Mouse (Mus musculus) heart, embryonic 16.5 days (tissue): ENCODE results near the gene Auts2. TPM values are rescaled to one million over a fixed set of nuclear protein-coding genes. Genes with fewer than 3 reads are reported as not detected.
A peak's percentile ranks its signal among the peaks of the same experiment; 100 is the strongest.

Experiments used
- ATAC-seq: fragments of 200-750 bp; cut with Nextera tagmentation; replicated peaks from 2 replicates; pipeline ENCODE4 v1.8.0; 2017; ENCODE audit warnings: moderate number of reproducible peaks; ENCODE audit not compliant: insufficient read depth, low FRiP score; ENCODE audit errors: extremely low read depth
- H3K27ac ChIP-seq: fragments of 300-500 bp; sonication (generic); 2 replicates; pipeline ENCODE4 v1.5.1; 2014; ENCODE audit warnings: mild to moderate bottlenecking, low read length, control low read depth, moderate library complexity
- H3K27me3 ChIP-seq: fragments of 300-500 bp; sonication (generic); 2 replicates; pipeline ENCODE4 v1.6.1; 2014; ENCODE audit warnings: low read length, mixed read lengths; ENCODE audit not compliant: control insufficient read depth, insufficient read depth
- H3K36me3 ChIP-seq: fragments of 300-500 bp; sonication (generic); 2 replicates; pipeline ENCODE4 v1.6.1; 2014; ENCODE audit not compliant: control insufficient read depth, insufficient read depth
- H3K4me1 ChIP-seq: fragments of 300-500 bp; sonication (generic); 2 replicates; pipeline ENCODE4 v1.6.1; 2014; ENCODE audit warnings: low read length, mixed read lengths; ENCODE audit not compliant: control insufficient read depth, insufficient read depth
- H3K4me2 ChIP-seq: fragments of 300-500 bp; sonication (generic); 2 replicates; pipeline ENCODE4 v1.6.1; 2014; ENCODE audit warnings: low read depth, mild to moderate bottlenecking, control low read depth, low read length
- H3K4me3 ChIP-seq: fragments of 300-500 bp; sonication (generic); 2 replicates; pipeline ENCODE4 v1.5.1; 2014; ENCODE audit warnings: mild to moderate bottlenecking, control low read depth, low read length
- H3K9ac ChIP-seq: fragments of 300-500 bp; sonication (generic); 2 replicates; pipeline ENCODE4 v1.6.1; 2014; ENCODE audit warnings: low read length, control low read depth
- H3K9me3 ChIP-seq: fragments of 300-500 bp; sonication (generic); replicated peaks from 2 replicates; pipeline ENCODE4 v1.6.1; 2016; ENCODE audit warnings: low read length; ENCODE audit not compliant: control insufficient read depth
- WGBS: fragments of 180-500 bp; shearing (Covaris S2); extraction: QIAGEN DNeasy Blood & Tissue Kit; methylation state at CpG from one replicate; pipeline ENCODE4 v1.1.7; 2014; 5-methylcytosine and 5-hydroxymethylcytosine counted together
- polyA plus RNA-seq: library from polyadenylated mRNA; unstranded; fragments of >200 nt; fragmentation: Nextera tagmentation; extraction: Ambion mirVana; gene quantifications from 2 replicates; pipeline ENCODE4 v1.2.1, GENCODE M21; 2015

Auts2 gene
- polyA plus RNA-seq, 1 experiment from 2014 or later: 16.3 TPM

DNA sequence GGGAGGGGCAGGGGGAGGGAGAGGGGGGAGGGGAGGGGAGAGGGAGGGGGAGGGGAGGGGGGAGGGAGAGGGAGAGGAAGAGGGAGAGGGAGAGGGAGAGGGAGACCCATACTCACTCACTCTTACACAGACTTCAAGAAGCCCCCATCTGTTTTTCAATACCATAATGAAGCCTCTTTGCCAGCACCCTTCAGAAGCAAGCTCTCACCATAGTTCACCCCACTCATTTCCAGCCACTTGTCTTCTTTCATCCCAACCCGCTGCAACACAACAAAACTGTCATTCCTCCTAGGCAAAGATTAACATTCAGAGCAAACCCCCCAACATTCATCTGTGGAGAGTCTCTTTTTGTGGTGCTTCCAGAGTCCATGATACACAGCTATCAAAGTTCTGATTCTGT, 314.1 kb downstream of the Auts2 start:
- 13% methylated on average over 1 of the region's 1 CpGs for WGBS
- H3K36me3 ChIP-seq: 0 out of 2 replicates have a peak, but pooled peaks cover 3% of the 10 kb centered on the region
- H3K9me3 ChIP-seq: peaks cover 8% of the 10 kb centered on the region; the same call in 1 of the 2 replicates
- H3K27me3 ChIP-seq: no peaks in the 10 kb centered on the region
- H3K27ac ChIP-seq: peak overlapping the region; percentile 53; the same call in 1 of the 2 replicates
- H3K4me1 ChIP-seq: peaks cover 19% of the 10 kb centered on the region
- H3K4me3 ChIP-seq: no peak overlapping the region
- peak overlapping the region; percentile 54; the same call in 1 of the 2 replicates for H3K4me2 ChIP-seq
- ATAC-seq: no peak
- H3K9ac ChIP-seq: no peak overlapping the region

DNA sequence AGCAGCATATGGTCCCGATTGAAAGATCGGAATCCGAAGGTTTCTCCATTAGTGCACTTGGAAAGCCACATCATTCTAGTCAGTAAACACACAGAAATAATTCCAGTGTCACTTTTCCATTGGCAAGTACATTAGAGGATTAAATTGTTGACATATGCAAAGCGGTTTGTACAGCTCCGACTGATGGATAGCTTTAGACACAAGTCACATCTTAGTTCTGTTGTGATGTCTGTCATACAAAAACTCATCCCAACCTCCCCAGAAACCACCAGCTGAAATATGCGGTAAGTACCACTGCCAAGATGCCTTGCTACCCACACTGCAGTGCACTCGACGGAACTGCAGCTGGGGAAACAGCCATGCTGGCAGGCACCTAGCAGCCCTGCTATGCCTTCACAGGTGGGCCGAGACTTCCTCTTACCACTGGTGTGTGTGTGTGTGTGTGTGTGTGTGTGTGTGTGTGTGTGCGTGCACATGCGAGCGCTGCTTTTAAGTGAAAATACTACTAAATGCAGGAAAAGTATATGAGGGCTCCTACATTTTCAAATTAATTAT, 322.7 kb downstream of the Auts2 start:
- WGBS: 84% methylated on average over 12 of the region's 12 CpGs
- 0 out of 2 replicates have a peak, but pooled peaks cover 2% of the 10 kb centered on the region for H3K27me3 ChIP-seq
- no peak overlapping the region for H3K4me3 ChIP-seq
- H3K4me1 ChIP-seq: no peaks in the 10 kb centered on the region
- ATAC-seq: no peak
- H3K36me3 ChIP-seq: 0 out of 2 replicates have a peak, but pooled peaks cover 3% of the 10 kb centered on the region
- no peak overlapping the region for H3K9ac ChIP-seq
- peaks cover 5% of the 10 kb centered on the region; the same call in 1 of the 2 replicates for H3K9me3 ChIP-seq
- H3K4me2 ChIP-seq: no peak overlapping the region
- no peak overlapping the region for H3K27ac ChIP-seq

DNA sequence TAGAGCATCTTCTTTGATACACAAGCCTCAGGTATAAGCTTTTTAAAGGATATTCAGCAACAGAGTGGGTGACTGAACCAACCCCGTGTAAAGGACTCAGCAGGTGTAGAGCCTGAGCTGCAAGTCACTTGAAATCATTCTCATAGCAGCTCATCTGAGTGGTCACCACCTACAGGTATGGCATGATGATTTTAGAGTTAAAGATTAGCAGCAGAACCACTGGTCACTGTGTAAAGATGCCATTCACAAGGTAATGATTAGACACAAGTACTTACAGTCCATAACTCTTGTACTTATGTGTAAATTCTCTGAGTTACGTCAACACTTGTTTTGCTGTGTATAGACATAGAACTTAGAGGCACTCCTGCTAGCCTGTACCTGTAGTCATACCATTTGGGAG, 327.0 kb downstream of the Auts2 start:
- H3K4me3 ChIP-seq: no peak overlapping the region
- H3K36me3 ChIP-seq: no peaks in the 10 kb centered on the region
- H3K9ac ChIP-seq: no peak overlapping the region
- no peak overlapping the region for H3K27ac ChIP-seq
- no peak overlapping the region for H3K4me2 ChIP-seq
- ATAC-seq: no peak
- no peaks in the 10 kb centered on the region for H3K9me3 ChIP-seq
- 92% methylated on average over 2 of the region's 2 CpGs for WGBS
- H3K4me1 ChIP-seq: no peaks in the 10 kb centered on the region
- H3K27me3 ChIP-seq: no peaks in the 10 kb centered on the region

DNA sequence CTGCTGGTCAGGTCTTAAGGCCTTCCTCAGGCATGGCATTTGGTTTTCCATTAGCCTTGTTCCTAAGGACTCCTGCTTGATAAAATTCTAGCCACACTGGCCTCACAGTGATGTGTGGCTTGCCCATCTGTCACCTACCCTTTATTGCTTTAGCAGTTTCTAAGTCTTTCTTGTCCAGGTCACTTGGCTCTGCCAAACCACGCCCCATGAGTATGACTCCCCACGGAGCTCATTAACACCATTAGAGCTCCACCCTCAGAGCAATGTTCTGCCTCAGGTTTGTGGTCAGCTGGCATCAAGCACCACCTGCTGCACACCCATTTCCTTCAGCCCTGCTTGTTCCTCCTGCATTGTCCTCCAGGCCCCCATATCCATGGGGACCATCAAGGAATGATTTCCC, 330.7 kb downstream of the Auts2 start:
- H3K27me3 ChIP-seq: no peaks in the 10 kb centered on the region
- H3K36me3 ChIP-seq: no peaks in the 10 kb centered on the region
- H3K9ac ChIP-seq: no peak overlapping the region
- WGBS: 70% methylated on average over 2 of the region's 2 CpGs
- no peak for ATAC-seq
- H3K4me1 ChIP-seq: no peaks in the 10 kb centered on the region
- H3K9me3 ChIP-seq: no peaks in the 10 kb centered on the region
- no peak overlapping the region for H3K4me2 ChIP-seq
- H3K27ac ChIP-seq: no peak overlapping the region
- H3K4me3 ChIP-seq: no peak overlapping the region

DNA sequence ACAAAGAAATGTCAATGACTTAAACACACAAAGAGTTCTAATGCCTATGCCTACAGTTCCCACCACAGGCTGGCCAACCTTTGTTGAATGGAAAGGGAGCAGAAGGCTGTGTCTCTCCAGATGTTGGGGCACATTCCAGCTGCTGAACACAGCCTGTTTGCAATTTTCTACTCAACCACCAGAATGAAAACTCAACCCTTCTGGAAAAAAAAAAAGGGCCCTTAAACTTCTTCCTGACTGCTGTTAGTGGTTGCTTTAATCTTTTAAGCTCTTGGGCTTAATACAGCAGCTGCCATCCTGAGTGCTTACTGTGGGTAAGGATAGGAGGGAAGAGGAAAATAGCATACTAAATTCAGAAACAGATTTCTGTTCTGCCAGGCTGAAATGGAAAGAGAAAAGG, 333.4 kb downstream of the Auts2 start:
- Histone ChIP-seq H3K36me3 (no peaks in the 10 kb centered on the region), H3K27me3 (no peaks in the 10 kb centered on the region), H3K27ac (no peak overlapping the region), H3K4me2 (no peak overlapping the region), H3K4me1 (no peaks in the 10 kb centered on the region), H3K4me3 (no peak overlapping the region), H3K9ac (no peak overlapping the region), H3K9me3 (no peaks in the 10 kb centered on the region)
- no peak for ATAC-seq

DNA sequence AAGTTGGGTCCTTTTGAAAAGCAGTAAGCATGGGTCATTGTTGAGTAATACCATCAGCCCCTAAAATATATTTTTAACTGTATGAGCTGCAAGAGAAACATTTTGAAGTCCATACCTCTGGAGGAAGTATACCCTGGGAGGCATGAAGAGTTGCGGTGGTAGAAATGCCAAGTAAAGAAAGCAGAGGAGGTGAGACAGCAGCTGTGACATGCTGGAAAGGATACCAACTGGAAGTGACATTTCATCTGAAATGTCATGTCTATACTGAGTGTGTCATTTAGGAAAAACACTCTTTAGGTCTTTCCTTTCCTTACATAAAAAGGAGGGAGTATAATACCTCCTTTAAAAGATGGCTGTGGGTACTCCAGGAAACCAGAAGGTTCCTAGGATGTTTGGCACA, 336.9 kb downstream of the Auts2 start:
- no peak overlapping the region for H3K9ac ChIP-seq
- peaks cover 2% of the 10 kb centered on the region for H3K4me1 ChIP-seq
- no peaks in the 10 kb centered on the region for H3K36me3 ChIP-seq
- 97% methylated on average over 1 of the region's 1 CpGs for WGBS
- H3K27me3 ChIP-seq: no peaks in the 10 kb centered on the region
- H3K27ac ChIP-seq: no peak overlapping the region
- H3K9me3 ChIP-seq: no peaks in the 10 kb centered on the region
- H3K4me3 ChIP-seq: no peak overlapping the region
- no peak for ATAC-seq
- no peak overlapping the region for H3K4me2 ChIP-seq

DNA sequence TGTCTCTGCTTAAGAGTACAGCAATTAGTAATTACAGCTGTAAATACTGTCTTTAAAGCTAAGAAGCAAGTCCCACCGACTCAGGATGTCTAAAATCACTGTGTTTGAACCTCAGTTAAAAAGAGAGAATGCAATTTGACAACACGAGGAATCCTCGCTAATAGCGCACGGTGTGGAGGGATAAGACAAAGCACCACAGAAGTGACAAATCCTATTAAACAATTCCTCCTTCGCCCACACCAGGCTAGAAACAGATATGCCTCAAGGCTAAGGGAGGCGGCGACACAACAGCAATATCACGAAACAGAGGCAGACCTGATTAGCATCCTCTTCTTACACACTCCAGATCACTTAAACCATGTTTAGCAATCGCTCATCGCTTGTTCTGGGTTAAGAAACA, 339.3 kb downstream of the Auts2 start:
- no peaks in the 10 kb centered on the region for H3K36me3 ChIP-seq
- peaks cover 5% of the 10 kb centered on the region for H3K4me1 ChIP-seq
- H3K9ac ChIP-seq: no peak overlapping the region
- H3K9me3 ChIP-seq: no peaks in the 10 kb centered on the region
- H3K4me2 ChIP-seq: no peak overlapping the region
- H3K4me3 ChIP-seq: no peak overlapping the region
- no peak for ATAC-seq
- no peak overlapping the region for H3K27ac ChIP-seq
- H3K27me3 ChIP-seq: no peaks in the 10 kb centered on the region
- WGBS: 80% methylated on average over 11 of the region's 11 CpGs

DNA sequence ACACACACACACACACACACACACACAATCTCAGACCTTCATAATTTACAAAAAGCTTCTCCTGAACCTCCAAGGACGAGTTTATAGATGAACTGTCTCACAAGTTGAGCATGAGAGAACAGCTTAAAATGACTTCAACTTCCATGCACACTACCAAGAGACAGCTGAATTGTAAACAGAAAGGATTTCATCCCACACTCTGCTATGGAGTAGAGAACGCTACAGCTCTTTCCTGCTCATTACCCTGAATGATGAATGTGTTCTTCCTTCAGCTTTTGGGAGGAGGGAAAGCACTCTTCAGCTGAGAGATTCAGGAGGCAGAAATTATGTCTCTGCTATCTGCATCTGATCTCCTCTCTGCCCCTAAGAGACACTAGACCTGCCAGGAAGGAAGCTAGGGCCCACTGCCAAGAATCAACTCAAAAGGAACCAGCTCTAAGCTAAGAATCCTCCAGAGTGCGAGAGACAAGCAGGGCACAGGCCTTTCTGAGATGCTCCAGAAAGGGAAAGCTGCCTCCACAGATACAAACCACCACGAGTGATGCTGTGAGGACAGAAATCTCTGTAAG, 342.0 kb downstream of the Auts2 start:
- no peaks in the 10 kb centered on the region for H3K9me3 ChIP-seq
- no peaks in the 10 kb centered on the region for H3K27me3 ChIP-seq
- no peak overlapping the region for H3K4me2 ChIP-seq
- no peak overlapping the region for H3K27ac ChIP-seq
- H3K4me3 ChIP-seq: no peak overlapping the region
- H3K36me3 ChIP-seq: no peaks in the 10 kb centered on the region
- ATAC-seq: no peak
- H3K9ac ChIP-seq: no peak overlapping the region
- WGBS: 53% methylated on average over 4 of the region's 4 CpGs
- H3K4me1 ChIP-seq: peaks cover 5% of the 10 kb centered on the region

DNA sequence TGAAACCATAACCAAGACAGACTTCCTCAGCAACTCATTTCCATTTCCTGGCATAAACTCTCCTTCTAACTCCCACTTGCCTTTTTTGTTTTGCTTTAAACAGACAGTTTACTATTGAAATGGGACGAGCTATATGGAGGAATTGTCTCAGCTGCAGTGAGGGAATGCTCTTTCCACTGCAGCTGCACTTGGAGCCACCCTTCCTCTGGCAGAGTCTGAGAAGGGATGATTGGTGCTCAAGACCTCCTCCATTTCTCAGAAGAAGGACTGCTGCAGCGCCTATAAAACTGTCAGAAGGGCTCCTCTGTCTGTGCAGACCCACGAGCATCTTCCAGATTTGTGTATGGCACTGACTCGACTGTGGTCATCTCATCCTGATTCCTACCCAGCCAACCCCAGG, 342.5 kb downstream of the Auts2 start:
- H3K4me2 ChIP-seq: no peak overlapping the region
- 65% methylated on average over 4 of the region's 4 CpGs for WGBS
- H3K4me3 ChIP-seq: no peak overlapping the region
- no peak overlapping the region for H3K27ac ChIP-seq
- peaks cover 5% of the 10 kb centered on the region for H3K4me1 ChIP-seq
- no peaks in the 10 kb centered on the region for H3K9me3 ChIP-seq
- H3K9ac ChIP-seq: no peak overlapping the region
- no peak for ATAC-seq
- no peaks in the 10 kb centered on the region for H3K36me3 ChIP-seq
- H3K27me3 ChIP-seq: no peaks in the 10 kb centered on the region
